Mouse (Mus musculus): ENCODE results near the gene 1700018F24Rik.
"Not testable (repeated sequence)": the region's sequence is repeated elsewhere in the genome, so short reads cannot be mapped to it uniquely, and the experiment has no call there.

1700018F24Rik gene

DNA sequence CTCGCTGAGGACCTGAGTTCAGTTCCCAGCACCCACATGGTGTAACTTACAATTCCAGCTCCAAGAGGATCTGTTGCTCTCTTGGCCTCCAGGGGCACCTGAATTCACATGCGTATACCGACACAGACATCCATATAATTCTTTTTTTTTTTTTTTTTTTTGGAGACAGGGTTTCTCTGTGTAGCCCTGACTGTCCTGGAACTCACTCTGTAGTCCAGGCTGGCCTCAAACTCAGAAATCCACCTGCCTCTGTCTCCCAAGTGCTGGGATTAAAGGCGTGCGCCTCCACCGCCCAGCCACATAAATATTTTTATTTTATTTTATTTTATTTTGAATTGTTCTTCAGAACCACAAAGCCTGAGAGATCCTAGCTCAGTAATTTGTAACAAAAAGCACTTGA lies 40.4 kb downstream of the 1700018F24Rik start:
- not testable (repeated sequence) for DNase-seq (ENCODE audit: low spot score)

- DNase-seq (ENCODE audit: low spot score), result peak; percentile 96
These were observed 41.1 kb downstream of the 1700018F24Rik start, which contains the start of the genes Arpc1a and Kpna7 for GRCm38 (mm10) chr5:145083632-145084451. Gene Arpc1a, plus strand, starts transcription at chr5:145083830. Gene Kpna7, minus strand, starts transcription at chr5:145084030.

GRCm38 (mm10) chr5:145084822-145085221 lies 42.0 kb downstream of the 1700018F24Rik start:
- DNase-seq (ENCODE audit: low spot score), result no peak

DNA sequence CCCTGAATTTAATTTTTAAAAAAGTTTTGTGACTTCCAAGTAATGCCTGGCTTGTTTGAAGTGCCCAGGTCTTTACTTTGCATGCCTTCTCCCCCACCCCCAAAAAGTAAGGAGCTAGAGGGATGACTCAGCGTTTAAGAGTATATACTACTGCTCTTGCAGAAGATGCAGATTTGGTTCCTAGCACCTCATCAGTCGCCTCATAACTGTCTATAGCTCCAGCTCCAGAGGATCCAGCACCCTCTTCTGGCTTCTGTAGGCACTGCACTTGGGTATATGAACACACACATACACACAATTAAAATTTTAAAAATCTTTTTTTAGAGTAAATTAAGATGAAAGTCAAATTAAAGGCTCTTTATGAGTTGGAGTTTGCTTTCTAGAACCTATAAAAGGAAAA lies 45.4 kb downstream of the 1700018F24Rik start:
- no peak for DNase-seq (ENCODE audit: low spot score)

GRCm38 (mm10) chr5:145089878-145090277 lies 47.1 kb downstream of the 1700018F24Rik start:
- no peak for DNase-seq (ENCODE audit: low spot score)

Data from embryo, embryonic 10 days (tissue).